Mouse (Mus musculus) ovary, postnatal 14 days (tissue): ENCODE data around the gene Utp14b.

ENCODE experiments used
- DNase-seq: peaks from one replicate; pipeline ENCODE4 v3.0.0; 2022; ENCODE audit warnings: low spot score

Utp14b gene

DNA sequence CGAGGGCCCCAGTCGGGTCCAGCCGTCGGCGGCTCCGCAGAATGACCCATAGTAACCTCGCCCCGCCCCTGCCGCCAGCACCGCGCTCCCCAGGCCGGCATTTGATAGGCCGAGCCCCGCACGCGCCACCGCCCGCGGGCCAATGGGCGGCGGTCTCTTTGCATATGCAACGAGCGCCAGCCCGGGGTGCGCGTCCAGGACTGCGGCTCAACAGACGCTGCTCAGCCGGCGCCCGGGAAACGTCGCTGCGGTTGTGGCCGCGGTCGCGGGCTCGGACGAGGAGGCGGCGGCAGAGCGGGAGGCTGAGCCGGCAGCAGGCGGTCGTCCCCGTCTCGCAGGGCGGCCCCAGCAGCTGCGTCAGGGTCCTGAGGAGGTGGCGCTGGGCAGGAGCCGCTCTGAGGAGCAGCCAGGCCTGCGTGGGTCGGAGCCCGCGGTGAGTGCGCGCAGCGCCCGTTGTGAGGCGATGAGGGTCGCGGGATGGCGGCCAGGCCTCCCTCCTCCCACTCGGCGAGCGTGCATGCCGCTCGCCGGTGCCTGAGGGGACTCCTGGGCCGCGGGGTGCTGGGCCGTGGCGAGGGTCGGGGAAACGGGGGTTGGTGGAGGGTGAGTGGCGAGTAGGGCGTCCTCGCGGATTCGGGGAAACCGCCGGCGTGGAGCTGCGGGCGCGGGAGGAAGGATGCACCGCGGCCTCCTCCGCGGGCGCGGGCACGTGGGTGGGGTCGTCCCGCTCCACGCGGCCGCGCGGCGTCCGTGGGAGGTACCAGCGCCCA, at the start of gene Utp14b, which contains the start of gene Acsl3:
TSS of gene Utp14b (plus strand) at position 368 of the 770 bp plus-strand sequence.
TSS of gene Acsl3 (plus strand) at position 155 of the 770 bp plus-strand sequence.
- peak; percentile 96 for DNase-seq

DNA sequence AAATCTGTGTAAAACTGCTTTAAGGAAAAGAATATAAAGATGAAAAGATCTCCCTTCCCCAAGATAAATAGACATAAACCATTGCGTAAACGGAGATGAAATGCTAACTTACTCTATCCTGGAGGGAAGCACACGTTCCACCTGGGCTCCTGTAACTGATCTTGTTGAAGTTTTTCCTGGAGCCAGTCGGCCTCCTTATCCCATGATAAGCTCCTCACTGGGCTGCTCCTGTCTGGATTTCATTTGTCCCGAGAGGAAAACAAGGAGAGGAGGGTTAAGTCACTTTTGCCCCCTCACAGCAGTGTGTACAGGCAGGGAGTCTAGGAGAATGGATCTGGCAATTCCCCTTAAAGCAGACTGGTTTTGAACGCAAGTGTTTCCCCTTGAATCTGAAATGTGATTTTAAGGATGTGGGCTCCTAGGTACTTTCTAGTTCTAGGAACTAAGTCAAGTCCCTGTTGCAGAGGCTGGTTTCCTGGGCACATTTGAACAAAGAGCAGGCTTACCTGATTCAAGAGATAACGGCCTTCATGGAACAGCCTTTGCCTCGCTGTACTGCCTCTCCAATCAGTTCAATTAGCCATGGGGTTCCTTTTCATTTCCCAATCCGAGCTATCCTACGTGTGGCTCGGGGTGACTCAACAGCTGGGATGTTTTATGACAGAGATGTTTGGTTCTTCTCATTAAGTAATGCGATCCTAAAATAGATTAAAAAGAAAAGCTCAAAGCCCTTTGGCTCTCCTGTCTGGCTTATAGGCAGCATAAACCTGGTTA, 48.5 kb upstream of the Utp14b start:
- no peak for DNase-seq

DNA sequence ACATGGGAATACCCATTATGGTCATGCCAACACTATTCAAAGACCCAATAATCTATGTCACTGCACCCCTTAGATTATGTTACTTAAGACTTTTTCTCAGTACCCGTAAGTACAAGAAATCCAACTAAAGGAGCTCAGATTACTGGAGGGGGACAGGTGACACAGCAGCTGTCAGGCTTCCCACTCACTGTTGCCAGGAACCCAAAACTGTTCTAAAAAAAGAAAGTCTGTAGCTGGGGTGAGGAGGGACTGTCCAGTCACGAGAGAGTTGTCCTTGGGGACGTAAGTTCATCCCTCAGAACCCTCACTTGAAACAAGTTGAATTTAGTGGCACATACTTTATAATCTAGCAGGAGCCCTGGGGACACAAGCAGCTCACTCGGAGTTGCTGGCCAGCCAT, 46.8 kb upstream of the Utp14b start:
- no peak for DNase-seq

DNA sequence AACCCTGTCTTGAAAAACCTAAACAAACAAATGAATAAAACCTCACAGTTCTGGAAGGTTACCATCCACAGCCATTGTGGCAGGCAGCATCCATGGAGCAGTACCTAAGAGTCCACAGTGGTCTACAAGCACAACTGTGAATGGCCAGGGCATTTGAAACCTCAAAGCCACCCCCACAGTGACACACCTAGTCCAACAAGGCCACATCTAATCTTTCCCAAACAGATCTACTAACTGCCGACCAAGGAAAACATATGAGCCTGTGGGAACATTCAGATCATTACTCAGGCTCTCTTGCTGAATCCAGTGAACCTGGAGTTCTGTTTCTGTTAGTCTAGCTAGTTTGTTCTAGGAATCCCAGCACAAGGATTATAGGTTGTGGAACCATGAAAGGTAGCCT, 44.9 kb upstream of the Utp14b start:
- DNase-seq: no peak

DNA sequence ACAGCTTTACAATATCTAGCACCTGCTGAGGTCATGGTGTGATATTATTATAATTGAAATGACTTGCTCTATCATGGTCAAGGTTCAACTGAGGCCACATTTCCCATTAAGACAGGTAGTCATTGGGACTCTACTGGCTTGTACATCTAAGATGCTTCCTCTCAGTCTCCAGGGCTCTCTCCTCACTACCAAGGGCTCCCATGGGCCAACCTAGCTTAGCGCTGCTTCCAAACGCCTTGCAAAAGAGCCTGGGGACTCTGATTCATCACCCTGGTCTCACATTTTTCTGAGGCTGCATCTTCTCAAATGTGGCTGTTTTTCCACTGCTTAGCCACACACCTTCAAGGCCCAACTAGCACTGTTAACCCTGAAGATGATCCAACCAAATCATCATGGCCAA, 33.5 kb upstream of the Utp14b start:
- no peak for DNase-seq

DNA sequence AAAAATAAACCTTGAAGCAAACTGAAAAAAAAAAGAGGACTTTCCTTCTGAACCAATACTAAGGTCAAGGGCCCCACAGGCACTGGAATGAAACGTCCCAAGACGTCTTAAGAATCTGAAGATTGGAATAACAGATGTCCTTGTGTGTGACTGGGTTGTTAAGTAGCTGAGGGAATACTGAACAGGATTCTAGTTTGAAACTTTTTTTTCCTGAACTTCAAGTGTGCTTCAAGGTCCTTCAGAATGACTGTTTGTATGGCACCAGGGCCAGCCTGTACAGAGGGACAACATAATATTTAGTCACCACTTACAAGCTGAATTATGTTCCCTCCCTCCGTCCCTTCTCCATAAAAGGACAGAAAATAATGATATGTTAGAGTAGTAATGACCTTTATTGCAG, 23.4 kb upstream of the Utp14b start:
- no peak for DNase-seq

DNA sequence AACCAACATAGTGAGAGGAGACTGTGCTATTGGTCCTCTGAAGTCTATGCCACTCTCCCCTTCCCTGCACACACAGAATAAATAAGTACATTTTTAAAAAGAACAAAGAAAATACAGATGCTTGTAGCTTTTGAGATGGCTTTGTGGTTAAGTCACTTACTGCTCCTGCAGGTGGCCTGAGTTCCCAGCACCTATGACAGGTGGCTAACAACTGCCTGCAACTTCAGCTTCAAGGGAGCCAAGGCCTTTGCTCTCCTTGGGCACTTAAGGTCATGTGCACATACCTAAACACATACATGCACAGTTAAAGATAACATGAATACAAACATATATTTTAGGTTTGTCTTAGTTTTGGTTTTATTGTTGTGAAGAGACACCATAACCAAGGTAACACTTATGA, 17.0 kb upstream of the Utp14b start:
- no peak for DNase-seq

DNA sequence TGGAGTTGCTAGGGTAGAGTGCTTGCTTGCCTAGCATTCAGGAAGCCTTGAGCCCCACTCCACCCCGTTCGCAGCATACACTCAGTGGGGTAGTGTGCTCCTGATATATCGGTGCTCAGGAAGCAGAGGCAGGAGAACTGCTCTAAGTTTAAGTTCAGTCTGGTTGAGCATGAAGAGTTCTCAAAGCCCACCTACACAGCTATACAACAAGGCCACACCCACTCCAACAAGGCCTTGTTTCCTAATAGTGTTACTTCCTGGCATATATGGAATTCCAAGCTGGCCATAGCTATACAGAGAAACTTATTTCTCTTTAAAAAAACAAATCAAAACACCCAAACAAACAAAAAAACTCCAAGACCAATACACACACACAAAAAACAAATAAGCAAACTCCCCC, 16.0 kb upstream of the Utp14b start:
- DNase-seq: no peak

DNA sequence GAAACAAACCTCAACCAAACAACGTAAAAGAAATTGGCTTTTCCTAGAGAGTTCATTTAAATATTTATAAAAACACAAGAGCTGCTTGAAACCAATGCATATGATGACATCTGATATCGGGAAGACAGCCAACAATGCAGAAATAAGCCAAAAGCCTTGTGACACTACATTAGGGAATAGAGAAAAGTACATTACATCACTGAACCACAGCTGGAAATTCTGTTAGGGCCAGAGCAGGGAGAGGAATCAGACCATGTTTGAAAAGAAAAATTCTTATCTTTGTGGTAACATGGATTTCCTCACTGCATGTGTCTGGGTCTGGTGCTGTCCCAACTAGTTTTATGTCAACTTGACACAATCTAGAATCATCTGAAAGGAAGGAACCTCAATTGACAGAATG, 15.6 kb upstream of the Utp14b start:
- no peak for DNase-seq

DNA sequence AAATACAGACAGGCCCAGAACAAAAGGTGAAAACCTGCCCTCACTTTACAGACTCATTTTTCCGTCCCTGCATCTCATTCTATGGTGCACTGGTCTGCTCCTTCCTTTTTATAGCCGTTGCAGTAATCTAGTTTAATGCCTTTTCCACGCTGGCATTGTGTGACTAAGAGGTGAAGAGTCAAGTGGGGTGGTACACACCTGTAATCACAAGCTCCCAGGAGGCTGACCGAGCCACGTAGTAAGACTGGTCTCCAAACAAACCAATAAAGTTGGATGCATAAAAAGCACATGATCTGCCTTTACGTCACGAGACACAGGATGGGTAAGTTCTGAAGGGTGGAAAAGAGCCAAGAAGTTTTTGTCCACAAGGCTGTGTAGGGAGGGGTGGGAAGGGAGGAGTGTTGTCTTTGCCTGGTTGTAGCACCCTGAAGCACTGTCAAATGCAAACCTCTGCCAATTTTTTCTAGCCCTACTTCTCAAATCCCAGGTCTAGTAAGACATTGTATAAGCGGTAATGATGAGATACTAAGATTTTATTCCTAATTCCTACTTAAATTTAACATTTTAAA, 10.4 kb upstream of the Utp14b start:
- no peak for DNase-seq

DNA sequence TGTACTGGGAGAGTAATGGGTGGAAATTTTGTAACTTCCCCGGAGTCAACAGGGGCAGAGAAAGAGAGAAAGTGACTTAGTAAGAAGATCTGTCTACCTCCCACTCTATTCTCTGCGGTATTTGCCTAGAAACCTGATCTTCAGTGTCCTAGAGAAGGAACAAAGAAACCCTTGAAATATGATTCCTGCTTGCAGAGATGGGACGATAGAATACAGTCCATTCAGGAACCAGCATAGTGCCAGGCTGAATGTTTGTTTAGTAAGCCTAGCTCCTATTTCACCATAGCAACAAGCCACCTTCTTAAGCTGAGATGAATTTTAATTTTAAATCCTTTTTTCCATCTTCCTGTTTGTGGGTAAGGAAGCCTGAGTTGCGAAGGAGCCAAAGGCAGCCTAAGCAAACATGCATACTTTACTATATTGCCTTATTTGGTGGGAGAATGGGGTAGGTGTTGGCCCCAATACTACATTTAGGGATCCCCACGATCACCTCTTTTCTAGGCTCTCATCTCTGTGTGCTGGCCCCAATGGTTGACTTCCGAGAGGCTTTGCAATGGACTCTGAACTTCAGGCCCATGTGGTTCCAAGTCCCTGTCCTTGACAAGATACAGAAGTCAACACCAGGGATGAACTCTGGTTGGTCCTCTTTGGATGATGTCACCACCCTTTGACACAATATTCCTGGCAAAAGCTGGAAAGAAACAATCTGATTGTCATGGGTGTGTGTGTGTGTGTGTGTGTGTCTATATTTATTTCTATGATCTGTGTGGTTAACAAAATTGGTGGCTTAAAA, 8.4 kb upstream of the Utp14b start:
- DNase-seq: no peak

DNA sequence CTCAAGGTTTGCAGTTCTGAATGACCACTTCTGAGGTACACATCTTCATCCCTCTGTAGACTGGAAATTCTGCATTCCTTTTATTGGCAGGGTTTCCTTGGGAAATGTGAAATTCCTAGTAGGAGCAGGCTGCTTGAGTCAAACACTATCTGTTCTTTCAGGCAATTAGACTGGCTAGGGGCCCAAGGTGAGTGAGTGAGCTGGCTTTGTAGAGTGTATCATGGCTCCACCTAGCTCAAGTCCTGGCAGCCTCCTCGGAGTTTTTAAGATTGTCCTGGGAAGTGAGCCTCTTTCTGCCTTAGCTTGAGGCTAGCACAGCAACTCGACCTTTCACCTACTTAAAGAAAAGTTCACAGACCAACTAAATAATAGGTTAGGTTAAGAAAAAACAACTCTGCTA, 1.4 kb upstream of the Utp14b start:
- peak; percentile 26 for DNase-seq

DNA sequence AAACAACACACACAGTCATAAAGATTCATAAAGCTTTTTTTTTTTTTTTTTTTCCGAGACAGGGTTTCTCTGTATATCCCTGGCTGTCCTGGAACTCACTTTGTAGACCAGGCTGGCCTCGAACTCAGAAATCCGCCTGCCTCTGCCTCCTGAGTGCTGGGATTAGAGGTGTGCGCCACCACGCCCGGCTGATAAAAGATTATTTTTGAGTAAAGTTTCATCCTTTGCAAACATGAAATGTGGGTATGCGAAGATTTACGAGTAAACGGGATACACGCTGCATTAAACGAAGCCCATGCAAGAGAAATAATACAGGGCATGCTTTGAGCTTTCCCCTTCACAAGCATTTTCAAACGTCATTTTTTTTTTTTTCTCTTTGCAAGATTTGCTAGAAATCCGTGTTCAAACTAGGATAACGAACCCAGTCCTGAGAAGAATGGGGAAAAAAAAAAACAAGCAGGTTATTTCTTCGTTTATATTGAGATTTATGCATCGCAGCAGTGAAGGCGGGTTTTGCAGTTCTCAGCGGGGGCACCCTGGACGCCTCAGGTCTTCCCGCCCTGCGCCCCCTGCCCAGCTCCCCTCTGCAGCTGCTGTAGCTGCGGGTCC, 713 bp upstream of the Utp14b start:
- no peak for DNase-seq

DNA sequence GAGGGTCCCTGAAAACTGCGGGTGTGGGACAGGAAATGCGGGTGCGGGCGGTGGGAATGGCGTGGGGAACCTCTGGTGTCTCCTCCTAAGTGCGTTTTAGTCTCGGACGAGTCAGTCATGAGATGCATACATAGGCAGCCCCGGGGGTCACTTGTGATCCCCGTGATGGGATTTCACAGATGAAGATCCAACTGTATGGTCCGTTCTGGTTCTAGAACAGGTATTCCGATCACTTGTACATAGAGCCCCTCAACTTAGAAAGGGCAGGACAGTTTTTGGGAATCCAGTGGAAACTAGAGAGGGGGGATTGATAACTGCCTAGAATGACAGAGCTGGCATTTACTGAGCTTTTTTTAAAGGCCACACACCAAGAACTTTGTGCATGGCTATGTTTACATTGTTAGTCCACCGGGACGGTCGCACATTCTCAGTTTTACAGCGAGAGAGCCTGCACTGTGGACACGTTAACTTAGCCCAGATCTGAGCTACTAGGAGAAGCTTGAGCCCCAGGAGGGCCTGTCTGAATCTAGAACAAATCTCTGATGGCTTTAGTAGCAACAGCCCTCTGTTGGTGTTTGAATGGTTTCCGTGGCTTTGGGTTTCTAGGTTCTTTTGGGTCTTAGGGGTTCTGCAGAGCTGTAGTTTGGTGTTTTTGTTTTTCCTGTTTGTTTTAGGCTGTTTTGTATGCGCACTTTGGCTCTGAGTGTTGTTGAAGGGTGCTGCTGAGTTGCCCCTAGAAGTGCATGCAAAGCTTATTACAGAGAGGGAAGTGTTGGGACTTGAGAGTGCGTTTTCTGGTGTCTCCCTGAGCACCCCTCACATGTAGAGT, 817 bp downstream of the Utp14b start:
- no peak for DNase-seq

DNA sequence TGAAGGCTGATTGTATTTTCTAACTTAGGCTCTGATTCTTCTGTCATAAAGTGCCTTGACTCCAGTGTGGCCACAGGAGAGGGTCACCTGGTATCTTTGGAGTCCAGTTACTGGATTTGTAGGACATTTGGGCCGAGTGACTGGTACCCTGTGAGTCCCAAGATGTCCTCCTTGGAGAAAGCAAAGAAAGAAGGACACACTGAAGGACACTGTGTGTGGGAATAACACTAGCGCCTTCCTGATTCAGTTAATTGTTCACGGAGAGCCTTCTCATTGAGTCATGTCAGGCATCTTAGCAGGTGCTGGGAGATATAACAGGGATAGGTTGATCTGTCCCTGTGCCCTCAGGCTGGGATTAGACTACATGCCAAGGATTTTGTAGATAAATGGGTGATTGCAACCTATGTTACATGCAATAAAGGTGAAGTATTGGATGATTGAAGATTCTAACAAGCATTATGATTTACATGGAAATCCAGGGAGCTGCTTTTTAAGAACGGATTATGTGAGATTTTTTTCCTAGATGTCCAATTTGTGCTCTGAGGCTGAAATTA, 1.5 kb downstream of the Utp14b start:
- no peak for DNase-seq

DNA sequence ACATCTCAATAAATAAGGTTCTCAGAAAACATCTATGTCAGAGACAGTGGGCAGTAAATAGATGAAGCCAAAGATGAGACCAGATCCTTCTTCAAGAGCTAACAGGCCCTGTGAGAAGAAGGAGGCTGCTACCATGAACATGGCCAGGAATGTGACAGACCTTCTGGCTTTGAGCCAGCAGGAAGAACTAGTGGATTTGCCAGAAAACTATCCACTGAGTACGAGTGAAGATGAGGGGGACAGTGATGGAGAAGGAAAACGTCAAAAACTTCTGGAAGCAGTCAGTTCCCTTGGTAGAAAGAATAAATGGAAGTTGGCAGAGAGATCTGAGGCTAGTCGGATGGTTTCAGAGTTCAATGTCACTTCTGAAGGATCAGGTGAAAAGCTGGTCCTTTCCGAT, 6.5 kb downstream of the Utp14b start:
- DNase-seq: no peak

DNA sequence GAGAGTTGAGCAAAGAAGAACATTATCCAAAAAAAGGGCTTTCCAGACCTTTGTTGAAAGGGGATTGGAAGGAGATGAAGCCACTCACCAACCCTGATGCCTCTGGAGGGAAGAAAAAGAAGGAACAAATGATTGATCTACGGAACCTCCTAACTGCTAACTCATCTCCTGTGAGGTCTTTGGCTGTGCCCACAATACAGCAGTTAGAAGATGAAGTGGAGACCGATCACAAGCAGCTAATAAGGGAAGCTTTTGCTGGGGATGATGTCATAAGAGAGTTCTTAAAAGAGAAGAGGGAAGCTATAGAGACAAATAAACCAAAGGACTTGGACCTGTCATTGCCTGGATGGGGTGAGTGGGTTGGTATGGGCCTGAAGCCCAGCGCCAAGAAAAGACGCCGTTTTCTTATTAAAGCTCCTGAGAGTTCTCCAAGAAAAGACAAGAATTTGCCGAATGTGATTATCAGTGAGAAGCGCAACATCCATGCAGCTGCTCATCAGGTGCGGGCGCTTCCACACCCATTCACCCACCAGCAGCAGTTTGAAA, 8.2 kb downstream of the Utp14b start:
- no peak for DNase-seq

DNA sequence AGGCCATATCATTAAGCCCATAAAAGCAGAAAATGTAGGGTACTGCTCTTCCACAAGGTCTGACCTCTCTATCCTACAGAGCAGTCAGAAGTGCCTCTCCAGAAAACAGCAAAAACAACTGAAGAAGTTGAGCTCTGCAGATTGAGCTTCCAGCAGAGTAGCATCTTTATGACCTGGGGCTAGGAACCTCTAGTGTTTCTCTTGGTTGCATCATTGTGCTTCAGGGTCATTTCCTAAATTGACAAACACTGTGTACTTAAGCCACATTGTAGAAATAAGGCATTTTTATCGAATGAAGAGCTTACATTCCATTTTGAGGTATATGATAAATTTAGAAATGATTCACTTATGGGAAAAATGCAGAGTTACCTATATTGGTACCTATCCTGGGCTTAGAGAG, 8.7 kb downstream of the Utp14b start:
- no peak for DNase-seq

DNA sequence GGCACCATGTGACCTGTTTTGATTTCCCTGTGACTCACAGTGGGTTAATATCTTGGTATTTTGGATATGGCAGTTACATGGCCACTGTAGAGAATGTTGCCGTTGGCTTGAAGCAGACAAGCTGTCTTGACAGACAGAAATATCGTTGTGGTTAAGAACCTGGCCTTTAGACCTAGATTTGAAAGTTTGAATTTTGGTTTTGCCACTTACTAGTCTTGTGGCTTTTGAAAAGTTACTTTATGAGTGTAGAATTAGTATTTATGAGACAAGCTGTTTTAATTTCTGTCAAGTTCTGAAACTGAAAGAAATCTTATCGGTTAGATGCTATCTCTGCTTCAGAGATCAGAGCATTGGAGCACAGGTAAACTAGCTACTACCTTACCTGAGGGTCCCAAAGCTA, 24.5 kb downstream of the Utp14b start:
- DNase-seq: no peak

DNA sequence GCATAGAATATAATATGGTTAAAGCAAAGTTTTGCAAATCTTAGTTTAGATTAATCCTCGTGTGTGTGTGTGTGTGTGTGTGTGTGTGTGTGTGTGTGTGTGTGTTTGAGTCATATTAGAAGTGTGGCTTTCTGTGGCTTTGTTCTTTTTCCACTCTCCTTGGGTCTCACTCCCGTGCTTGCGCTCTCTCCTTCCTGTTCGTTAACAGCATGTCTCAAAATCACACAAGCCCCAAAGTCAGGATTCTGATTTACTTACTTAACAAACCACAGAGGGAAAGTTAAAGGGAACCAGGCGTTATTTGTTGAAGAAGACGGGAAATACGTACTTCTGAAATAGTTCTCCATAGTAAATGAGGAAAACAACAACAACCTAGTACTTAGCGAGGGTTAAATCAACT, 26.3 kb downstream of the Utp14b start:
- DNase-seq: no peak
